Mouse (Mus musculus): ENCODE data around the gene Med11. TPM values are rescaled to one million over a fixed set of nuclear protein-coding genes. Genes with fewer than 3 reads are reported as not detected.

The Med11 gene
- polyA plus RNA-seq, 1 experiment from 2014 or later = 19.5 TPM

DNA sequence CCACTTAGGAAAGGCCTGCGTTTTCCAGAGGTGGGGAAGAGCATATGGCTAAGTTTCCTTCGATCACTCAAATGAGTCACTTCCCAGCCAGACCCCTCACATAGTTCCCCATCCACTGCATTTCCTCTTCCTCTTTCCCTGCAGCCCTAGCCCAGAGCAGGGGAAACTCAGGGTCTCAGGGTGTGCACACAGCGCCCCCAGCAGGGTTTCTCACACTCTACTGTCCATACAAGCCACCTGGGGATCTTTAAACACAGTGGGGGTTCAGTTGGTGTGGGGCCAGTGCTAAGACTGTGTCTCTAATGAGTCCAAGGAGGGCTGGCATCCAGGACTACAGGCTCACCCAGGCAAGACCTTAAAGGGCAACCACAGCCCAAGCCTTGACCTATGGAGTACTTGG lies 5.0 kb upstream of the Med11 start:
- Histone ChIP-seq H3K27me3 (no peaks in the 10 kb centered on the region), H3K9me3 (replicated peaks) (no peaks in the 10 kb centered on the region), H3K27ac (no peak overlapping the region), H3K9ac (no peak overlapping the region), H3K4me1 (replicated peaks) (no peaks in the 10 kb centered on the region), H3K4me2 (no peak overlapping the region), H3K4me3 (no peak overlapping the region), H3K36me3 (no peaks in the 10 kb centered on the region)
- WGBS = 24% methylated on average over 3 of the region's 3 CpGs
- ATAC-seq (replicated peaks; ENCODE audit: insufficient number of reproducible peaks, insufficient read depth, low FRiP score, low read depth) = no peak

- no peak overlapping the region for H3K9ac ChIP-seq
- H3K27ac ChIP-seq = no peak overlapping the region
- no peak for ATAC-seq (replicated peaks; ENCODE audit: insufficient number of reproducible peaks, insufficient read depth, low FRiP score, low read depth)
- WGBS = 53% methylated on average over 1 of the region's 1 CpGs
- H3K4me1 ChIP-seq (replicated peaks) = peaks cover 3% of the 10 kb centered on the region
- no peaks in the 10 kb centered on the region for H3K27me3 ChIP-seq
- H3K4me2 ChIP-seq = no peak overlapping the region
- H3K36me3 ChIP-seq = no peaks in the 10 kb centered on the region
- no peak overlapping the region for H3K4me3 ChIP-seq
- no peaks in the 10 kb centered on the region for H3K9me3 ChIP-seq (replicated peaks)
Observed at GRCm38 (mm10) chr11:70447373-70447772, 4.3 kb upstream of the Med11 start.

GRCm38 (mm10) chr11:70450926-70451325 lies 793 bp upstream of the Med11 start:
- peaks cover 13% of the 10 kb centered on the region for H3K4me1 ChIP-seq (replicated peaks)
- H3K4me2 ChIP-seq = no peak overlapping the region
- no peak overlapping the region for H3K27ac ChIP-seq
- no peaks in the 10 kb centered on the region for H3K27me3 ChIP-seq
- H3K4me3 ChIP-seq = no peak overlapping the region
- H3K9ac ChIP-seq = no peak overlapping the region
- no peak for ATAC-seq (replicated peaks; ENCODE audit: insufficient number of reproducible peaks, insufficient read depth, low FRiP score, low read depth)
- H3K9me3 ChIP-seq (replicated peaks) = no peaks in the 10 kb centered on the region
- H3K36me3 ChIP-seq = 0 out of 2 replicates have a peak, but pooled peaks cover 3% of the 10 kb centered on the region
- 75% methylated on average over 2 of the region's 2 CpGs for WGBS

- H3K36me3 ChIP-seq = 0 out of 2 replicates have a peak, but pooled peaks cover 3% of the 10 kb centered on the region
- no peak overlapping the region for H3K27ac ChIP-seq
- peaks cover under 1% of the 10 kb centered on the region; the same call in 1 of the 2 replicates for H3K27me3 ChIP-seq
- no peak for ATAC-seq (replicated peaks; ENCODE audit: insufficient number of reproducible peaks, insufficient read depth, low FRiP score, low read depth)
- H3K4me3 ChIP-seq = no peak overlapping the region
- peaks cover 13% of the 10 kb centered on the region for H3K4me1 ChIP-seq (replicated peaks)
- no peaks in the 10 kb centered on the region for H3K9me3 ChIP-seq (replicated peaks)
- no peak overlapping the region for H3K4me2 ChIP-seq
- WGBS = 85% methylated on average over 9 of the region's 9 CpGs
- no peak overlapping the region for H3K9ac ChIP-seq
Observed at GRCm38 (mm10) chr11:70453261-70454044, 1.7 kb downstream of the Med11 start.

DNA sequence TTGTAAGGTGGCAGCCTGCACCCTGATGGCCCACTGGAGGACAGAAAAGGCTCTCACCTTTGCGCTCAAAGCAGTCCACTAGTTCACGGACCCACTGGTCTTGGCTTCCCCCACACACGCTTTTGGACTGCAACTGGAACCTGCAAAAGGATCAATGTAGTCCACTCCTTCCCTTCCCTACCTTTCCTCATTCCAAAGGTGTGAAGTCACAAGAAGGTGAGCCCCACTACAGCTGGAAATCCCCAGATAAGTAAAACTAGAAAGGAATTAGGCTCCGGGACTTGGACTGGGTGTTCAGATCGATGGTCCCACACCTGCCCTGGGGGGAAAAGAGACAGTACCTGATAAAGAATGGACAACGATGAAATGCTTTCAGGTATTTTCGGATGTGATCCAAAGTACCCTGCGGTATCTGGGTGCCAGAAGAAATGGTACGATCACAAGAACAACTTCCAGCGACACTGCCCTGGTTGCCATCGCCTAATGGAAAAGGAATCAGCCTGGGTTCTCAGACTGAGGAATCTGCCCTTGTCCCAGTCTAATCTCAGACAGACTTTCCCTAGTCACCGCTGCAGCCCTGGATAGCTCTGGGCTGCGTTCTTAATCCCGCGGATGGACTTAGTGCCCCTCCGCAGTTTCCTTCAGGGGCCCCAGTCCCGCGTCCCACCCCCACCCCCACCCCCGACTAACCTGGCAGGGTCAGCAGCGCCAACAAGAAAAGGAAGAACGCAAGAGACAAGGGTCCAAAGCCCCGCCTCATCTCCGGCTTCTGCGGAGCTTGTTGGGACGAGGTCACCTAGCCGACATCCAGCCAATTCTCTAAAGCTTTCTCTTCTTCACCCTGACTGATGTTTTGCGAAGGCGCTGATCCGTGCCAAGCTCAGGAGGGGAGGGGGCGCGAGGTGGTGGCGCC lies 7.2 kb downstream of the Med11 start, which contains the start of gene Zmynd15:
Zmynd15 (plus strand) TSS at position 746 of the 913 bp plus-strand sequence.
- ATAC-seq (replicated peaks; ENCODE audit: insufficient number of reproducible peaks, insufficient read depth, low FRiP score, low read depth) = no peak
- Histone ChIP-seq H3K4me2 (peak within 1 kb of the TSS; percentile 97), H3K4me1 (replicated peaks) (peaks cover 11% of the 10 kb centered on the region), H3K27me3 (peaks cover 25% of the 10 kb centered on the region), H3K9me3 (replicated peaks) (no peaks in the 10 kb centered on the region), H3K27ac (peak within 1 kb of the TSS; percentile 23; the same call in 1 of the 2 replicates), H3K36me3 (0 out of 2 replicates have a peak, but pooled peaks cover 3% of the 10 kb centered on the region), H3K9ac (peak within 1 kb of the TSS; percentile 68), H3K4me3 (peak within 1 kb of the TSS; percentile 74)
- 16% methylated on average over 32 of the region's 32 CpGs for WGBS

DNA sequence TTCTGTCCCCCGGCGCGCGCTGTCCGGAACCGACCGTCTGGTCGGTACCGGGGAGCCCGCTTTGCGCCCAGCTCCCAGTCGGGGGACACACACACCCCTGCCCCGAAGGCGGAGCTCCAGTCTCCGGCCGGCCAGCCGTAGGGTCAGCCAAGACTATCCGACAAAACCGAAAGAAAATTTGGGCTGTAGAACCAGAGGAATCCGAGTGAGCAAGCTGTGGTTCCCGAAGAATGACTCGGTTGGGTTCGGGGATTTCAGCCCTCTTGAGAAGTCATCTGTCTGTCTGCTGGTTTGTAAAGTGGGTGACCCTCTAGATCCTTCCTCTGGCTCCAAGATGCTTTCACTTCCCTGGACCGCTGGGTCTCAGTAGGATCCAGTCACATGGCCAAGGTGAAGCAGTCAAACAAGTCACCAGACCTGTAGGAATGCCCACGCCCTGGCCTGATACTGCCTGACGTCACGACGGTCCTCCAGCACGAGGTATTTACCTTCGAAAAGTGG lies 7.9 kb downstream of the Med11 start, which contains the start of gene Cxcl16:
Cxcl16 (minus strand) TSS at position 384 of the 501 bp plus-strand sequence.
- H3K27ac ChIP-seq = peak within 1 kb of the TSS; percentile 23; the same call in 1 of the 2 replicates

GRCm38 (mm10) chr11:70463970-70464369 lies 12.3 kb downstream of the Med11 start:
- no peak for ATAC-seq (replicated peaks; ENCODE audit: insufficient number of reproducible peaks, insufficient read depth, low FRiP score, low read depth)
- Histone ChIP-seq H3K4me1 (replicated peaks) (peaks cover 21% of the 10 kb centered on the region), H3K4me2 (no peak overlapping the region), H3K36me3 (no peaks in the 10 kb centered on the region), H3K27me3 (peaks cover 41% of the 10 kb centered on the region), H3K9me3 (replicated peaks) (no peaks in the 10 kb centered on the region), H3K27ac (no peak overlapping the region), H3K9ac (no peak overlapping the region), H3K4me3 (no peak overlapping the region)
- WGBS = 81% methylated on average over 5 of the region's 5 CpGs

More for the DNA sequence above, 7.9 kb downstream of the Med11 start, which contains the start of gene Cxcl16:
- H3K27me3 ChIP-seq = peaks cover 32% of the 10 kb centered on the region
- H3K9me3 ChIP-seq (replicated peaks) = no peaks in the 10 kb centered on the region
- peak within 1 kb of the TSS; percentile 68 for H3K9ac ChIP-seq
- H3K4me1 ChIP-seq (replicated peaks) = peaks cover 11% of the 10 kb centered on the region
- ATAC-seq (replicated peaks; ENCODE audit: insufficient number of reproducible peaks, insufficient read depth, low FRiP score, low read depth) = no peak
- peak within 1 kb of the TSS; percentile 74 for H3K4me3 ChIP-seq
- WGBS = 2% methylated on average over 30 of the region's 30 CpGs
- peak within 1 kb of the TSS; percentile 97 for H3K4me2 ChIP-seq
- 0 out of 2 replicates have a peak, but pooled peaks cover 3% of the 10 kb centered on the region for H3K36me3 ChIP-seq

GRCm38 (mm10) chr11:70465211-70465610 lies 13.5 kb downstream of the Med11 start:
- H3K36me3 ChIP-seq = no peaks in the 10 kb centered on the region
- 27% methylated on average over 16 of the region's 16 CpGs for WGBS
- ATAC-seq (replicated peaks; ENCODE audit: insufficient number of reproducible peaks, insufficient read depth, low FRiP score, low read depth) = no peak
- H3K9ac ChIP-seq = 0 out of 2 replicates have a peak overlapping the region, but pooled peaks have one; percentile 7
- peak overlapping the region; percentile 81 for H3K4me2 ChIP-seq
- H3K27ac ChIP-seq = no peak overlapping the region
- peaks cover 41% of the 10 kb centered on the region for H3K27me3 ChIP-seq
- peak overlapping the region; percentile 48 for H3K4me3 ChIP-seq
- H3K9me3 ChIP-seq (replicated peaks) = no peaks in the 10 kb centered on the region
- peaks cover 15% of the 10 kb centered on the region for H3K4me1 ChIP-seq (replicated peaks)

DNA sequence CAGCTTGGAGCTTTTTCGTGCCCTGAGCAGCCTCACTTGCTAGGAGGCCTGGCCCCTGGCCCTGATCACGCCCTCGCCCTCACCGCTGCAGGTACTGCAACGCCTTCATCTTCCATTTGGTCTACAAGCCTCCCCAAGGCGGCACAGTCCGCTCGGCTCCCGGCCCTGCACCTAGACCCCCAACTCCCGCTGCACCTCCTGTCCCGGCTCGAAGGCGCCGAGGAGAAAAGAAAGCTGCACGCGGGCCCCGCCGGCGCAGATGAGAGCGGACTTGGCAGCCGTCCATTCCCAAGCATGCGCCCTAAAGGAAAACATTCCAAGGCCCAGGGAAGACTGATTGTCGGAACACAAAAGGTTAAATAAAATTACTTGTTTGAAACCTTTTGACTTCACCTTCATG lies 14.1 kb downstream of the Med11 start:
- H3K4me3 ChIP-seq = peak overlapping the region; percentile 48
- peak overlapping the region; percentile 48 for H3K9ac ChIP-seq
- H3K36me3 ChIP-seq = no peaks in the 10 kb centered on the region
- peaks cover 15% of the 10 kb centered on the region for H3K4me1 ChIP-seq (replicated peaks)
- WGBS = 2% methylated on average over 23 of the region's 23 CpGs
- no peak for ATAC-seq (replicated peaks; ENCODE audit: insufficient number of reproducible peaks, insufficient read depth, low FRiP score, low read depth)
- peak overlapping the region; percentile 81 for H3K4me2 ChIP-seq
- H3K27ac ChIP-seq = peak overlapping the region; percentile 27; the same call in 1 of the 2 replicates
- peaks cover 37% of the 10 kb centered on the region for H3K27me3 ChIP-seq
- H3K9me3 ChIP-seq (replicated peaks) = no peaks in the 10 kb centered on the region

DNA sequence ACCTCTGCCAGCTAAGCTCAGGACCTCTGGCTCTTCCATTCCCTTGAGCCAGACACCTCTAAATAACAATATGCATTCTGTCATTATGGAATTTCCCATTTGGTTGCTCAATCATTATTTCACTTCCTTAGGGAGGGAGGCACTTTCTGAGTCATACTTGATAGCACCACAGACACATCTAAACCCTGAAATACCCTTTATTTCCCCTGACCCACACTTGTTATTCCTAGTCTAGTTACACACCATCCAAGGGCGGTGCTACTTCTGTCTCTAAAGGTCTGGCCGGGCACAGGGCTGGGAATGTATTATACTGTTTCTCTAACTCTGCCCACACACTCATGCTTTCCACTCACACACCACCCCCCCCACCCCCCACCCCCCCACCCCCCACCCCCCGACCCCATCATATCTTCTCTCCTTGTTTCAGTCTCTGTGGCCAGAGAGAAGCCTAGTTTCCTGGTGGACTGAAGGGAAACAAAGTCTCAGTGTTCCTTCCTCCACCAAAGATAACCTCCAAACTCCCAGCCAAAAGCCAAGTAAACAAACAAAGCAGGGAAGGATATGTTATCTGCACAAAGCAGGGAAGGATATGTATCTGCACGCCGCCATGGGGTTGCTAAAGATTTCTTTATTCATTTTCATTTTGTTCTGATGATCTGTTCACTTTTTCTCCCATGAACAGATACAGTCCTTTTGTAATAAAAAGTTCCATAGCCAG lies 16.3 kb downstream of the Med11 start:
- Histone ChIP-seq H3K9me3 (replicated peaks) (no peaks in the 10 kb centered on the region), H3K4me3 (no peak overlapping the region), H3K9ac (no peak overlapping the region), H3K27ac (peak overlapping the region; percentile 76), H3K4me1 (replicated peaks) (peaks cover 15% of the 10 kb centered on the region), H3K27me3 (peaks cover 28% of the 10 kb centered on the region), H3K36me3 (no peaks in the 10 kb centered on the region), H3K4me2 (no peak overlapping the region)
- ATAC-seq (replicated peaks; ENCODE audit: insufficient number of reproducible peaks, insufficient read depth, low FRiP score, low read depth) = peak; percentile 67; the same call in 1 of the 2 replicates
- 55% methylated on average over 5 of the region's 5 CpGs for WGBS

Measured in heart, embryonic 15.5 days (tissue).